Mouse (Mus musculus): ENCODE measurements at regions not wholly inside any gene's neighbourhood (a gene's known extent, or its start where the extent isn't known, plus 50 kb on each side); places are given as distances from the start of the nearest gene placed in this dataset.

GRCm38 (mm10) chr8:96362853-96363445 is 474.6 kb upstream of the Got2 start:
- no peak overlapping the region for H3K4me3 ChIP-seq (replicated peaks in 1 of 3; ENCODE audit: low read depth in 2 of 3, low read length in 2 of 3, poor library complexity in 1 of 3)
- H3K4me1 ChIP-seq (ENCODE audit: control insufficient read depth in 1 of 2, insufficient read depth in 2 of 2): no peaks in the 10 kb centered on the region
- H3K27me3 ChIP-seq (replicated peaks): no peaks in the 10 kb centered on the region
- H3K36me3 ChIP-seq (replicated peaks in 1 of 2; ENCODE audit: control insufficient read depth in 1 of 2, insufficient read depth in 1 of 2, low read length in 1 of 2): no peaks in the 10 kb centered on the region
- no peaks in the 10 kb centered on the region for H3K79me2 ChIP-seq (replicated peaks; ENCODE audit: control insufficient read depth, extremely low read depth, insufficient read depth, poor library complexity, severe bottlenecking)
- no peak overlapping the region for H3K9ac ChIP-seq (ENCODE audit: insufficient read depth, low read depth)
- no peak overlapping the region for H3K27ac ChIP-seq (ENCODE audit: insufficient read depth, low read depth)
- dilution Hi-C loops (cut with MboI; ENCODE audit: extremely low pct_ligation_motif_present, extremely low pct_unique_long_range_greater_than_20kb, low sequenced_read_pairs): no loop called here
- in situ Hi-C loops (cut with MboI; ENCODE audit: low pct_ligation_motif_present, low pct_unique_long_range_greater_than_20kb, low sequenced_read_pairs): no loop called here
- no peak overlapping the region for H3K4me2 ChIP-seq (ENCODE audit: insufficient read depth, low read depth, poor library complexity, severe bottlenecking)
- H3K9me3 ChIP-seq (replicated peaks; ENCODE audit: low read length): peaks cover 21% of the 10 kb centered on the region
- TF ChIP-seq USF2 (conservative IDR thresholded peaks at IDR 0.05; ENCODE audit: low read depth, low read length): no peak
- no peak for TF ChIP-seq MEF2A (IDR thresholded peaks at IDR 0.05; ENCODE audit: borderline replicate concordance, low read depth, low read length)
- TF ChIP-seq KAT2A (IDR thresholded peaks at IDR 0.05; ENCODE audit: insufficient replicate concordance, low read length): no peak
- no peak for TF ChIP-seq IRF4 (IDR thresholded peaks at IDR 0.05; ENCODE audit: low read depth, low read length)
- TF ChIP-seq MXI1 (IDR thresholded peaks at IDR 0.05; ENCODE audit: low read depth, low read length): no peak
- no peak for TF ChIP-seq SMC3 (IDR thresholded peaks at IDR 0.05; ENCODE audit: low read depth, low read length)
- no peak for TF ChIP-seq EP300 (IDR thresholded peaks at IDR 0.05; ENCODE audit: low read length)
- TF ChIP-seq CHD1 (IDR thresholded peaks at IDR 0.05; ENCODE audit: low read depth, low read length): no peak
- no peak for TF ChIP-seq GABPA (IDR thresholded peaks at IDR 0.05; ENCODE audit: insufficient replicate concordance, low read depth, low read length)
- DNase-seq (ENCODE audit: extremely low read depth): no peak

- H3K4me1 ChIP-seq (ENCODE audit: control insufficient read depth in 1 of 2, insufficient read depth in 2 of 2): no peaks in the 10 kb centered on the region
- dilution Hi-C loops (cut with MboI; ENCODE audit: extremely low pct_ligation_motif_present, extremely low pct_unique_long_range_greater_than_20kb, low sequenced_read_pairs): no loop called here
- TF ChIP-seq CHD1 (IDR thresholded peaks at IDR 0.05; ENCODE audit: low read depth, low read length) (no peak), ZKSCAN1 (IDR thresholded peaks at IDR 0.05; ENCODE audit: borderline replicate concordance, low read depth, low read length) (no peak), E2F4 (IDR thresholded peaks at IDR 0.05; ENCODE audit: insufficient replicate concordance, low read depth, low read length) (no peak), CHD2 (IDR thresholded peaks at IDR 0.05; ENCODE audit: low read length) (no peak), JUN (IDR thresholded peaks at IDR 0.05; ENCODE audit: insufficient read depth, low read depth, low read length) (no peak), MAX (IDR thresholded peaks at IDR 0.05; ENCODE audit: low read length) (no peak), HCFC1 (IDR thresholded peaks at IDR 0.05; ENCODE audit: low read depth, low read length) (no peak), GABPA (IDR thresholded peaks at IDR 0.05; ENCODE audit: insufficient replicate concordance, low read depth, low read length) (no peak)
Measured at GRCm38 (mm10) chr8:96350531-96351069, 462.3 kb upstream of the Got2 start.

More at GRCm38 (mm10) chr8:96350531-96351069, 462.3 kb upstream of the Got2 start:
- no peaks in the 10 kb centered on the region for H3K36me3 ChIP-seq (replicated peaks in 1 of 2; ENCODE audit: control insufficient read depth in 1 of 2, insufficient read depth in 1 of 2, low read length in 1 of 2)
- H3K79me2 ChIP-seq (replicated peaks; ENCODE audit: control insufficient read depth, extremely low read depth, insufficient read depth, poor library complexity, severe bottlenecking): no peaks in the 10 kb centered on the region
- no peak overlapping the region for H3K27ac ChIP-seq (ENCODE audit: insufficient read depth, low read depth)
- no peak overlapping the region for H3K4me3 ChIP-seq (replicated peaks in 1 of 3; ENCODE audit: low read depth in 2 of 3, low read length in 2 of 3, poor library complexity in 1 of 3)
- in situ Hi-C loops (cut with MboI; ENCODE audit: low pct_ligation_motif_present, low pct_unique_long_range_greater_than_20kb, low sequenced_read_pairs): no loop called here
- H3K9me3 ChIP-seq (replicated peaks; ENCODE audit: low read length): peaks cover 11% of the 10 kb centered on the region
- no peaks in the 10 kb centered on the region for H3K27me3 ChIP-seq (replicated peaks)
- H3K9ac ChIP-seq (ENCODE audit: insufficient read depth, low read depth): no peak overlapping the region
- no peak for DNase-seq (ENCODE audit: extremely low read depth)
- no peak overlapping the region for H3K4me2 ChIP-seq (ENCODE audit: insufficient read depth, low read depth, poor library complexity, severe bottlenecking)

Measured in CH12.LX (cell line).